Mouse (Mus musculus) forebrain, postnatal 0 days (tissue): ENCODE data around the gene Gnaq. TPM values are rescaled to one million over a fixed set of nuclear protein-coding genes. Genes with fewer than 3 reads are reported as not detected.

Experiments used
- ATAC-seq: fragments of 200-750 bp; cut with Nextera tagmentation; 2 replicates; pipeline ENCODE4 v1.8.0; 2017; ENCODE audit warnings: mild to moderate bottlenecking, moderate library complexity
- DNase-seq: peaks from one replicate; pipeline ENCODE4 v3.0.0-alpha.2; 2015
- H3K27ac ChIP-seq: fragments of 300-500 bp; sonication (generic); 2 replicates; pipeline ENCODE4 v1.5.1; 2014; ENCODE audit warnings: low read depth, mild to moderate bottlenecking, antibody characterized with exemption, low read length, moderate library complexity, mixed read lengths
- H3K27me3 ChIP-seq: fragments of 300-500 bp; sonication (generic); 2 replicates; pipeline ENCODE4 v1.6.1; 2014; ENCODE audit warnings: mild to moderate bottlenecking, low read length, mixed read lengths; ENCODE audit not compliant: insufficient read depth
- H3K36me3 ChIP-seq: fragments of 300-500 bp; sonication (generic); 2 replicates; pipeline ENCODE4 v1.6.1; 2014; ENCODE audit warnings: mild to moderate bottlenecking, moderate library complexity; ENCODE audit not compliant: insufficient read depth
- H3K4me1 ChIP-seq: fragments of 300-500 bp; sonication (generic); 2 replicates; pipeline ENCODE4 v1.6.1; 2014; ENCODE audit warnings: antibody characterized with exemption; ENCODE audit not compliant: insufficient read depth
- H3K4me2 ChIP-seq: fragments of 300-500 bp; sonication (generic); 2 replicates; pipeline ENCODE4 v1.6.1; 2014; ENCODE audit warnings: low read depth, mild to moderate bottlenecking, moderate library complexity
- H3K4me3 ChIP-seq: fragments of 300-500 bp; sonication (generic); 2 replicates; pipeline ENCODE4 v1.5.1; 2014; ENCODE audit warnings: low read depth, low read length, mixed read lengths
- H3K9ac ChIP-seq: fragments of 300-500 bp; sonication (generic); 2 replicates; pipeline ENCODE4 v1.6.1; 2014; ENCODE audit warnings: mild to moderate bottlenecking
- H3K9me3 ChIP-seq: fragments of 300-500 bp; sonication (generic); 2 replicates; pipeline ENCODE4 v1.6.1; 2016; ENCODE audit warnings: low read length
- CTCF ChIP-seq: sonication (generic); IDR thresholded peaks from 2 replicates; pipeline ENCODE4 v1.5.1; 2016; ENCODE audit warnings: antibody characterized with exemption, control low read depth, low read depth
- WGBS: fragments of 180-500 bp; shearing (Covaris S2); extraction: QIAGEN DNeasy Blood & Tissue Kit; methylation state at CpG from one replicate; pipeline ENCODE4 v1.1.7; 2014; 5-methylcytosine and 5-hydroxymethylcytosine counted together
- polyA plus RNA-seq: library from polyadenylated mRNA; unstranded; fragments of >200 nt; fragmentation: Nextera tagmentation; extraction: Ambion mirVana; gene quantifications from 2 replicates; pipeline ENCODE4 v1.2.1, GENCODE M21; 2015
- total RNA-seq: library from RNA; depleted of rRNA; stranded (reverse); fragments of >200 nt; gene quantifications from 2 replicates; pipeline ENCODE4 v1.2.3, GENCODE M21; 2014

The Gnaq gene
- total and polyA plus RNA-seq, 2 experiments from 2014 or later: 94.2 to 143 TPM

GRCm38 (mm10) chr19:16176426-16176825 lies 43.8 kb downstream of the Gnaq start:
- Histone ChIP-seq H3K36me3 (no peaks in the 10 kb centered on the region), H3K4me2 (no peak overlapping the region), H3K4me3 (no peak overlapping the region), H3K9ac (no peak overlapping the region), H3K4me1 (no peaks in the 10 kb centered on the region; the same call in 1 of the 2 replicates), H3K27ac (no peak overlapping the region), H3K9me3 (no peaks in the 10 kb centered on the region), H3K27me3 (no peaks in the 10 kb centered on the region)
- TF ChIP-seq CTCF: no peak
- ATAC-seq (no peak), DNase-seq (no peak)
- 65% methylated on average over 5 of the region's 5 CpGs for WGBS

- Histone ChIP-seq H3K4me2 (no peak overlapping the region), H3K27ac (no peak overlapping the region), H3K27me3 (no peaks in the 10 kb centered on the region), H3K9me3 (no peaks in the 10 kb centered on the region), H3K4me3 (no peak overlapping the region), H3K4me1 (no peaks in the 10 kb centered on the region; the same call in 1 of the 2 replicates), H3K36me3 (no peaks in the 10 kb centered on the region), H3K9ac (no peak overlapping the region)
- ATAC-seq (no peak), DNase-seq (no peak)
- WGBS: 95% methylated on average over 8 of the region's 8 CpGs
- TF ChIP-seq CTCF: no peak
Measured at GRCm38 (mm10) chr19:16177139-16177727, 44.6 kb downstream of the Gnaq start.

DNA sequence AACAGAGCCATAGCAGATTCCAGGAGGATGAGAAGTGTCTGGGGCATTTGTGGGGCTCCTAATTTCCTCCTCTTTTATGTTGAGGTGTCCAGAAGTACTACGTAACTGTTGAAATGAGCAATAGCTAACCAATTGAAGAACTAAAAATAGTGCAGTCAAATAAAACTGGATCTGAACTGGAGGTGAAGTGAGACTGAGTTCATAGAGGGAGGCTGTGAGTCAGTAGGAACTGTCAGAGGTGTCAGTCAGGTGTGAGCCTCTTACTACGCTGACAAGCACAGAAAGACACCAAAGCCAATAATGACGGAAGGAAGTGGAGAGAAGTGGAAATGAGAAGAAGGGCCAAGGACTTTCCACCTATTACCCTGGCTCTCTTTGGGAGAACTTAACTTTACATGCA lies 48.6 kb downstream of the Gnaq start:
- TF ChIP-seq CTCF: no peak
- Histone ChIP-seq H3K9me3 (no peaks in the 10 kb centered on the region), H3K27me3 (no peaks in the 10 kb centered on the region), H3K4me1 (no peaks in the 10 kb centered on the region; the same call in 1 of the 2 replicates), H3K4me3 (no peak overlapping the region), H3K27ac (no peak overlapping the region), H3K9ac (no peak overlapping the region), H3K4me2 (no peak overlapping the region), H3K36me3 (no peaks in the 10 kb centered on the region)
- 79% methylated on average over 3 of the region's 3 CpGs for WGBS
- ATAC-seq (no peak; the same call in 1 of the 2 replicates), DNase-seq (no peak)

DNA sequence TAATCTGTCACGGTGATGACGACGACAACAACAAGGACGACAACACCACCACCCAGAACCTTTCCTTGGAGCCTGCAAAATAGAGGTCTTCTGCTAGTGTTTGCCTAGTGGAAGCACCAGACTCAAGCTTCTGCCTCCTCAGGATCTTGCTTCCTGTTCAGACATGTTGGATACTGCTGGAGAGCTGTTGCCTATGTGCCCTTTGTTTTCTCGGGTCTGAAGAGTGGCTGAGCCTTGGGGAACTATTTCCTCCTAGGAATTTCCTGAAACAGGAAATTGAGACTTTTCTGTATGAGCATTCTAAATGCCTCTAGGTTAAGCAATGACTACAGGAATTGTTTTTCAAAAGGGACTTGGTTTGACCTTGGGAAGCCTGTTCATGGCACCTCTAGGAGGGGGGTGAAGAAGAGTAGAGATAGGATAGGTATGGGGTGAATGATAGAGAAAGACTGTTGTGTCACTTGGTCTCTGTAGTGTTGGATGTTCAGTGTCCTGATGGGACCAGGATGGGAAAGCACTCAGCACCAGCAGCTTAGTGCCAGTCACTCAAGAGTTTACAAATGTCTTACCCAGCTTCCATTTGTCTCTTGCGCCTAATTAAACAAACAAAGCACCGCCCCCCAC lies 49.3 kb downstream of the Gnaq start:
- Histone ChIP-seq H3K36me3 (no peaks in the 10 kb centered on the region), H3K9me3 (no peaks in the 10 kb centered on the region), H3K4me2 (no peak overlapping the region), H3K27me3 (no peaks in the 10 kb centered on the region), H3K9ac (no peak overlapping the region), H3K27ac (no peak overlapping the region), H3K4me3 (no peak overlapping the region), H3K4me1 (no peaks in the 10 kb centered on the region)
- ATAC-seq: no peak
- no peak for DNase-seq
- WGBS: 83% methylated on average over 7 of the region's 7 CpGs
- TF ChIP-seq CTCF: no peak

GRCm38 (mm10) chr19:16183592-16184365 lies 51.1 kb downstream of the Gnaq start:
- DNase-seq (no peak), ATAC-seq (no peak)
- Histone ChIP-seq H3K4me1 (no peaks in the 10 kb centered on the region), H3K36me3 (no peaks in the 10 kb centered on the region), H3K4me2 (no peak overlapping the region), H3K4me3 (no peak overlapping the region), H3K27ac (no peak overlapping the region), H3K9ac (no peak overlapping the region), H3K27me3 (no peaks in the 10 kb centered on the region), H3K9me3 (no peaks in the 10 kb centered on the region)
- 66% methylated on average over 10 of the region's 10 CpGs for WGBS
- no peak for TF ChIP-seq CTCF

- ATAC-seq (no peak), DNase-seq (no peak)
- no peak overlapping the region for H3K27ac ChIP-seq
- 91% methylated on average over 3 of the region's 3 CpGs for WGBS
- H3K27me3 ChIP-seq: no peaks in the 10 kb centered on the region
- no peak overlapping the region for H3K4me3 ChIP-seq
- H3K9ac ChIP-seq: no peak overlapping the region
- H3K4me2 ChIP-seq: no peak overlapping the region
- H3K9me3 ChIP-seq: no peaks in the 10 kb centered on the region
- no peaks in the 10 kb centered on the region for H3K4me1 ChIP-seq
- H3K36me3 ChIP-seq: no peaks in the 10 kb centered on the region
- TF ChIP-seq CTCF: no peak
Measured at GRCm38 (mm10) chr19:16186984-16187383, 54.4 kb downstream of the Gnaq start.

DNA sequence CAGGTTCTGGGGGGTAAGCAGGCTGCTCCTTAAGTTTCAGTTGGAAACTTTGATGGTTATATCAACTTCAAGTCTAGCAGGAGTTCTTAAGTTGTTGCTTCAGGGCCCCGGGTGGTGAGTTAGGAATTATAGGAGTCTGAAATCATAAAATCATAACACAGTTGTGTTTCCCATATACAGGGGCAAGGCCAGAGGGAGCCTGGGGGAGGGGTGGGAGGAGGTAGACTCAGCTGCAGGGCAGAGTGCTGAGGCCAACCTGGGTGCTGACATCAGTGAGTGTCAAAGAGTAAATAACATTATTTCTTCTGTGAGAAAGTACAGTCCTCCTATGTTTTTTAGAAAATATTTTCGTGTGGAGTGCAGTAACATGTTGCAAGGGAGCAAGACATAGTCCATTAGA lies 55.3 kb downstream of the Gnaq start:
- DNase-seq (no peak), ATAC-seq (no peak)
- no peaks in the 10 kb centered on the region for H3K9me3 ChIP-seq
- TF ChIP-seq CTCF: no peak
- no peak overlapping the region for H3K27ac ChIP-seq
- no peak overlapping the region for H3K4me2 ChIP-seq
- no peaks in the 10 kb centered on the region for H3K36me3 ChIP-seq
- H3K4me3 ChIP-seq: no peak overlapping the region
- H3K9ac ChIP-seq: no peak overlapping the region
- WGBS: 77% methylated on average over 2 of the region's 2 CpGs
- no peaks in the 10 kb centered on the region for H3K27me3 ChIP-seq
- H3K4me1 ChIP-seq: no peaks in the 10 kb centered on the region
